Mouse (Mus musculus): Measurements from ENCODE around the gene Cyp2w1. TPM values are rescaled to one million over a fixed set of nuclear protein-coding genes. Genes with fewer than 3 reads are reported as not detected.

The Cyp2w1 gene
- total and polyA plus RNA-seq, 3 experiments, result not detected

DNA sequence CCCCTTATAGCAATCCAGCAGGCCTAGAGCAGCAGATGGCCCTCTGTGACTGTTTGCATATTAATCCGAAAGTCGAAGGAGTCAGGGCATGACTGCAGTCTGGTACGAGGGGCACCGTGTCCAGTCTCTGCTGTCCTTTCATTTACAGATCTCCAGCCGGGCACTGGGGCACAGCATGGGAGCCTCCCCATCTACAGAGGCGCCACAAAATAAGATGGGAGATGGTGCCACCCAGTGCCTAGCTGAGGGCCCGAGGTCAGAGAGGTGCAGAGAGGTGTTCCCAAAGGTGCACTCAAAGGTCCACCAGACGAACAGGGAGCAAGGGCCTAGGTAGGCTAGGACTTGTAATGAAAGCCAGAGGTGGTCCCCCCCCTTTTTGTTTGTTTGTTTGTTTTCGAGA is 30.8 kb downstream of the Cyp2w1 start:
- H3K27me3 ChIP-seq (ENCODE audit: insufficient read depth, low read length), result no peaks in the 10 kb centered on the region
- H3K9me3 ChIP-seq (replicated peaks), result no peaks in the 10 kb centered on the region
- TF ChIP-seq TAL1 (conservative IDR thresholded peaks at IDR 0.05; ENCODE audit: low read depth, low read length) (no peak), GATA1 (IDR thresholded peaks at IDR 0.05; ENCODE audit: borderline replicate concordance, low read length) (no peak), POLR2AphosphoS5 (IDR thresholded peaks at IDR 0.05; ENCODE audit: insufficient replicate concordance, low read depth, low read length) (no peak), GATA2 (IDR thresholded peaks at IDR 0.05; ENCODE audit: borderline replicate concordance, low read depth, low read length) (no peak), CTCF (IDR thresholded peaks at IDR 0.05; ENCODE audit: low read depth, low read length) (no peak)
- ATAC-seq (ENCODE audit: extremely low read depth, insufficient number of reproducible peaks, low FRiP score, poor library complexity, severe bottlenecking) (no peak), DNase-seq (ENCODE audit: low spot score) (no peak)
- H3K4me1 ChIP-seq (ENCODE audit: insufficient read depth, low read depth, low read length), result peaks cover 85% of the 10 kb centered on the region
- H3K4me3 ChIP-seq (ENCODE audit: low read depth, low read length), result peak overlapping the region; percentile 89
- peaks cover 58% of the 10 kb centered on the region for H3K36me3 ChIP-seq (replicated peaks)

DNA sequence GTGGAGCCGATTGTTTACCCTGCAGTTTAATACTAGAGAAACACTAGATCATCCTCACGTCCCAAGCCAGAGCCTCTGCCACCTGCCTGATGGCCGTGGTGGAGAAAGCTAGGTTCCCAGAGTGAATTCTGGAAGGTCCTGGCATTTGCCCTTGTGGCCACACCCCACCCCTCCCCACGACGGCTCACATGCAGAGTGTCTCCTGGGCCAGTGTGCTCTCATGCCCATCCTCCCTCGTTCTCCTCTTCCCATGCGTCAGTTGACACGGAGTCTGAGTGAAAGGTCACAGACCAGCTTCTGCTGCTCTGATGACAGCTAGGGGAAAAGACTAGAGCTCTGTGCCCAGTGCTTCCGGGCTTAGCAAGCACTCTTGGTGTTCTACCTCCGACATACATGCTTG is 32.1 kb downstream of the Cyp2w1 start:
- peaks cover 70% of the 10 kb centered on the region for H3K36me3 ChIP-seq (replicated peaks)
- H3K4me3 ChIP-seq (ENCODE audit: low read depth, low read length), result peak overlapping the region; percentile 57; the same call in 1 of the 2 replicates
- TF ChIP-seq TAL1 (conservative IDR thresholded peaks at IDR 0.05; ENCODE audit: low read depth, low read length), result no peak
- H3K4me1 ChIP-seq (ENCODE audit: insufficient read depth, low read depth, low read length), result peaks cover 86% of the 10 kb centered on the region
- H3K9me3 ChIP-seq (replicated peaks), result no peaks in the 10 kb centered on the region
- ATAC-seq (ENCODE audit: extremely low read depth, insufficient number of reproducible peaks, low FRiP score, poor library complexity, severe bottlenecking) (no peak), DNase-seq (ENCODE audit: low spot score) (no peak)
- H3K27me3 ChIP-seq (ENCODE audit: insufficient read depth, low read length), result no peaks in the 10 kb centered on the region

DNA sequence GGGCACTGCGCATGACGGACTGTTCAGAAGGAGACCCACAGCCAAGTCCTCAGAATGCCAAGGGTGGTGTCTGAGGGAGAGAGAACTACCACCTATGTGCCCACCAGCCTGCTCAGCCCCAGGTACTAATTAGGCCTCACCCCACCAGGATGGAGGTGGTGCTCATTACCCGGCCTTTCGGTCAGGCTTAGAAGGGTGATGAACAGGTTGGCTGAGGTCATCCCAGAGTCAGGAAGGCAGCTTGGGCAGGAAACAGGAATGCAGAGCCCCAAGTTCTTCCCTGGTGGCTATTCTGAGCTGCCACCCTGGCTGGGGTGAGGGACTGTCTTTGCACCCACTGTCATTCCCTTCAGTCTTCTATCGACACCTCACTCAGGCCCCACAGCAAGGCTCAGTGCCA is 33.6 kb downstream of the Cyp2w1 start:
- TF ChIP-seq GATA2 (IDR thresholded peaks at IDR 0.05; ENCODE audit: borderline replicate concordance, low read depth, low read length) (no peak), POLR2AphosphoS5 (IDR thresholded peaks at IDR 0.05; ENCODE audit: insufficient replicate concordance, low read depth, low read length) (no peak)
- peaks cover 92% of the 10 kb centered on the region for H3K4me1 ChIP-seq (ENCODE audit: insufficient read depth, low read depth, low read length)
- H3K9me3 ChIP-seq (replicated peaks), result no peaks in the 10 kb centered on the region
- DNase-seq (ENCODE audit: low spot score) (no peak), ATAC-seq (ENCODE audit: extremely low read depth, insufficient number of reproducible peaks, low FRiP score, poor library complexity, severe bottlenecking) (no peak)
- no peaks in the 10 kb centered on the region for H3K27me3 ChIP-seq (ENCODE audit: insufficient read depth, low read length)
- peaks cover 83% of the 10 kb centered on the region for H3K36me3 ChIP-seq (replicated peaks)
- peak overlapping the region; percentile 30; the same call in 1 of the 2 replicates for H3K4me3 ChIP-seq (ENCODE audit: low read depth, low read length)

DNA sequence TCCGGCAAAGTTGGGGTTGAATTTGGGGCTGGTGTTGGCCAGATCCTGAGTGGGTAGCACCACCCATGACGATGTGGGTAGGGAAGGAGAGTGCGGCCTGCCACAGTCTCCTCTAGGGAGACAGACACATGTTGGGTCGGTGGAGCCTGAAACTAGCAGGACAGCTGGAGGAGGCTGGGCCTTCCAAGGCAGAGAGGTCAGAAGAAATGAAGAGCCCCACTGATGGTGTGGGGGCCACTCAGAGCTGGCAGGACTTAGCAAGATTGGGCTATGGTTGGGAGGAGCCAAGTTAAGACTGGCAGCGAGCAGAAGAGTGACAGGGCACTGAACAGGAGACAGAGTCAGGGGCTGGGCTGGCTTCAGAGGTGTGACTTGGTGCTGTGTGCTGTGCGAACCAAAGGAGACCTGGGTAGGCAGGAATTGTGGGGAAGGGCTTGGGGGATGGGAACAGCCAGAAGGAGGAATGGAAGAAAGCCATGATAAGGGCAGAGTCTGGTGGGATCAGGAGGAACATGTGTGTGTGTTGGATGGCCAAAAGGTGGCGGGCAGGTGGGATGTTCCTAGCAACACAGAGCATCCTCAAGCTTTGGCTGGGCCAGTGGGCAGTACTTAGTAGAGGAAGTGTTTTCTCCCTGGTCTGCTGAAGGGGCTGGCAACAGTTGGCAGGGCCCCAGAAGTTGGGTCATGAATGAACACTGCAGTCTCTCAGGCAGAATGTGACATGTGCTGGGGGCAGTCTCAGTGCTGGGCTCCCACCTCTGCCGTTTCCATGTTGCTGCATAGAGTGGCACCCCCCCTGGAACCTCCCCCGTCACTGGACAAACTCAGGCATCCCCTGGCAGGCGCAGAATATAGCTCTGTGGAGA is 35.1 kb downstream of the Cyp2w1 start:
- Histone ChIP-seq H3K9me3 (replicated peaks) (no peaks in the 10 kb centered on the region), H3K36me3 (replicated peaks) (peaks cover 92% of the 10 kb centered on the region), H3K27me3 (ENCODE audit: insufficient read depth, low read length) (no peaks in the 10 kb centered on the region), H3K4me1 (ENCODE audit: insufficient read depth, low read depth, low read length) (peaks cover 98% of the 10 kb centered on the region), H3K4me3 (ENCODE audit: low read depth, low read length) (peak overlapping the region; percentile 61; the same call in 1 of the 2 replicates)
- TF ChIP-seq POLR2AphosphoS5 (IDR thresholded peaks at IDR 0.05; ENCODE audit: insufficient replicate concordance, low read depth, low read length) (no peak; the same call in 1 of the 2 replicates), CTCF (IDR thresholded peaks at IDR 0.05; ENCODE audit: low read depth, low read length) (no peak), GATA1 (IDR thresholded peaks at IDR 0.05; ENCODE audit: borderline replicate concordance, low read length) (no peak), GATA2 (IDR thresholded peaks at IDR 0.05; ENCODE audit: borderline replicate concordance, low read depth, low read length) (no peak)
- DNase-seq (ENCODE audit: low spot score), result no peak
- ATAC-seq (ENCODE audit: extremely low read depth, insufficient number of reproducible peaks, low FRiP score, poor library complexity, severe bottlenecking), result no peak

DNA sequence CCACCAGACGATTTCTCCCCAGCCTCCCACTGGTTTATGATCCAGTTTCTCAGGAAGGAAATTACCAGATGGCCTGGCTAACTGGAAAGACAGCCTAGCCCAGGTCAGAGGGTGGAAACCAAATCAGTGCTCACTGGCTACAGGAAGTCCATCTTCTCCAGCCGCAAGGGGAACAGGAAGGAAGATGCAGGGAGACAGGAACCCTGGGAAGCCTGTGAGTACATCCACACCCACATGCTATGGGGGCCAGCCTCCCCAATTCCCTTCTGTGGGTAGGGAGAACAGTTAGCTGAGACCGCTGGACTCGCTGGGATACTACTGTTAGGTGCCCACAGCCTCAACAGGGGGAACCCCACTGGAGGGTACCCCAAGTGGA is 35.8 kb downstream of the Cyp2w1 start:
- DNase-seq (ENCODE audit: low spot score) (no peak), ATAC-seq (ENCODE audit: extremely low read depth, insufficient number of reproducible peaks, low FRiP score, poor library complexity, severe bottlenecking) (no peak)
- Histone ChIP-seq H3K36me3 (replicated peaks) (peaks cover 96% of the 10 kb centered on the region), H3K27me3 (ENCODE audit: insufficient read depth, low read length) (no peaks in the 10 kb centered on the region), H3K4me3 (ENCODE audit: low read depth, low read length) (peak overlapping the region; percentile 61; the same call in 1 of the 2 replicates), H3K9me3 (replicated peaks) (no peaks in the 10 kb centered on the region), H3K4me1 (ENCODE audit: insufficient read depth, low read depth, low read length) (peaks cover 98% of the 10 kb centered on the region)
- TF ChIP-seq CTCF (IDR thresholded peaks at IDR 0.05; ENCODE audit: low read depth, low read length), result no peak
- no peak for TF ChIP-seq POLR2AphosphoS5 (IDR thresholded peaks at IDR 0.05; ENCODE audit: insufficient replicate concordance, low read depth, low read length)
- no peak for TF ChIP-seq TAL1 (conservative IDR thresholded peaks at IDR 0.05; ENCODE audit: low read depth, low read length)
- TF ChIP-seq GATA2 (IDR thresholded peaks at IDR 0.05; ENCODE audit: borderline replicate concordance, low read depth, low read length), result no peak
- no peak for TF ChIP-seq GATA1 (IDR thresholded peaks at IDR 0.05; ENCODE audit: borderline replicate concordance, low read length)

DNA sequence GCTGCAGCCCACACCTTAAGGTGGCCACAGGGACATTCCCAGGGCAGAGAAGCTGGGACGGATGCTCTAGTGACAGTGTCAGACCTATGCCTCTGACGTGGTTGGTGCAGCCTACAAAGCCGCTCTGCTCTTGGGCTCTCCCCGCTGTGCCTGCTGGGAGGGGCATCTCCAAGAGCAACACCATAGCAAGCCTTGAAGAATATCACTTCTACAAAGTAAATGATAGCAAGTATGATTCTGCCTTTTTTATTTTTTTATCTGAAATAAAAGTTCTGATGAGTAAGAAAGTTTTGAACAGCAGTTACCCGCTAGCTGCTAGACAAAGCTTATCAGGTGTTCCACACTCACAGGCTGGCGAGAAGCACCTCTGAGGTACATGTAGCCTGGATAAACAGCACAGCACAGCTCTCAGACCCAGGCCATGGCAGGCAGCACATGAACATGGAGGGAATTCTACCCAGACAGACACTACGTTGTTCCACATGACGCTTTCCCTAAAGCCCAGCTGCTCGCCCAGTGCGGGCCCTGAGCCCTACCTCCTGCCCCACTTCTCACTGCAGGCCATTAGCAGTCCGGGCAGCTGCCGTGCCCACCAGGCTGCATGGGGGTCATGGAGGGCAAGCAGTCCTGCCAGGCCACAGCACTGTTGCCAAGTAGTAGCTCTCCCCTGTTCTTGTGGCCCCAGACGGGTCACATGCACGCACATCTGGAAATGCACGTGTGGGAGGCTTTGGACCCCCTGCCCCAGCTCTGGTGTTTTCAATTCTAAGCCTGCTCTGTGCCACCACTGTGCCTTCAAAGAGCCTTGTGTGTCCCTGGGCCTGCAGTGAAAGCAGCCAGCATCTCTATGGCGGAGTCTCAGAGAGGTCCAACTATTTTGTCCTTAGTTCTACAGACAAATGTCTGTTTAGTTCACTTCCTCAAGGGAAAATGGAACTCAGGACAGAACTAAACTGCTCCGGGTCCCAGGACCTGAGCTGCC is 36.6 kb downstream of the Cyp2w1 start:
- no peak for TF ChIP-seq GATA2 (IDR thresholded peaks at IDR 0.05; ENCODE audit: borderline replicate concordance, low read depth, low read length)
- TF ChIP-seq TAL1 (conservative IDR thresholded peaks at IDR 0.05; ENCODE audit: low read depth, low read length), result peak; percentile 44
- TF ChIP-seq POLR2AphosphoS5 (IDR thresholded peaks at IDR 0.05; ENCODE audit: insufficient replicate concordance, low read depth, low read length), result no peak
- Histone ChIP-seq H3K9me3 (replicated peaks) (no peaks in the 10 kb centered on the region), H3K4me3 (ENCODE audit: low read depth, low read length) (peak overlapping the region; percentile 66; the same call in 1 of the 2 replicates), H3K27me3 (ENCODE audit: insufficient read depth, low read length) (no peaks in the 10 kb centered on the region), H3K4me1 (ENCODE audit: insufficient read depth, low read depth, low read length) (peaks cover 97% of the 10 kb centered on the region), H3K36me3 (replicated peaks) (peaks cover 96% of the 10 kb centered on the region)
- ATAC-seq (ENCODE audit: extremely low read depth, insufficient number of reproducible peaks, low FRiP score, poor library complexity, severe bottlenecking) (peak; percentile 62), DNase-seq (ENCODE audit: low spot score) (no peak)
